Mouse (Mus musculus) urinary bladder, postnatal 25 days (tissue): ENCODE data around the gene Cdx2.

Source experiments
- DNase-seq: peaks from one replicate; pipeline ENCODE4 v3.0.0; 2022; ENCODE audit warnings: low spot score

Cdx2 gene

DNA sequence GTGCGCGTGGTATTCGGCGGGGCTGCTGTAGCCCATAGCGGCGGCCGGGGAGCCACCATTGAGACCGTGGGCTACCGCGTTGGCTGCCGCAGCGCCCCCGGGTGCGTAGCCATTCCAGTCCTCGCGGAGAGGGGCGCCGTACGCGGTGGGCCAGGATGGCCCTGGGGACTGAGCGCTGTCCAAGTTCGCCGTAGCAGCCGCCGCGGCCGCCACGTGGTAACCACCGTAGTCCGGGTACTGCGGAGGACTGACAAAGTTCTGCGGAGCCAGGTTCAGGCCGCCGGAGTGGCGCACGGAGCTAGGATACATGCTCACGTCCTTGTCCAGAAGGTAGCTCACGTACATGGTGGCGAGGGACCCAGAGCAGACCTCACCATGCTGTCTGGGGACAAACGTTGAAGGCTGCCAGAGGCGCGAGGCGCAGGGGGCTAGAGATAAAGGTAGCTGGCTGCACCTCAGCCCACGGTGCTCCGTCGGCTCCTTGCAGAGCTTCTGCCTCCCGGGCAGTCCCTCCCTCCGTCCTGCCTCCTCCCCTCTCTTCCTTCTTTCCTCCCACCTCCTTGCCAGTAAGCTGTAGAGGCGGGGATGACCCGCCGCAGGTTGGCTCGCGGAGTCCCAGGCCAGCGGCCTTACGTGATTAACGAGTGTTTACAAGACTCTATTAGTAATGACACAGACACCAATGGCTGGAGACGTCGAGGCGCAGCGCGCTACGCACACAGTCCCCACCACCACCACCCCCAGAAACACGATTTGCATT, at the start of gene Cdx2:
Cdx2 (minus strand) TSS at position 633 of the 760 bp plus-strand sequence.
- no peak for DNase-seq

DNA sequence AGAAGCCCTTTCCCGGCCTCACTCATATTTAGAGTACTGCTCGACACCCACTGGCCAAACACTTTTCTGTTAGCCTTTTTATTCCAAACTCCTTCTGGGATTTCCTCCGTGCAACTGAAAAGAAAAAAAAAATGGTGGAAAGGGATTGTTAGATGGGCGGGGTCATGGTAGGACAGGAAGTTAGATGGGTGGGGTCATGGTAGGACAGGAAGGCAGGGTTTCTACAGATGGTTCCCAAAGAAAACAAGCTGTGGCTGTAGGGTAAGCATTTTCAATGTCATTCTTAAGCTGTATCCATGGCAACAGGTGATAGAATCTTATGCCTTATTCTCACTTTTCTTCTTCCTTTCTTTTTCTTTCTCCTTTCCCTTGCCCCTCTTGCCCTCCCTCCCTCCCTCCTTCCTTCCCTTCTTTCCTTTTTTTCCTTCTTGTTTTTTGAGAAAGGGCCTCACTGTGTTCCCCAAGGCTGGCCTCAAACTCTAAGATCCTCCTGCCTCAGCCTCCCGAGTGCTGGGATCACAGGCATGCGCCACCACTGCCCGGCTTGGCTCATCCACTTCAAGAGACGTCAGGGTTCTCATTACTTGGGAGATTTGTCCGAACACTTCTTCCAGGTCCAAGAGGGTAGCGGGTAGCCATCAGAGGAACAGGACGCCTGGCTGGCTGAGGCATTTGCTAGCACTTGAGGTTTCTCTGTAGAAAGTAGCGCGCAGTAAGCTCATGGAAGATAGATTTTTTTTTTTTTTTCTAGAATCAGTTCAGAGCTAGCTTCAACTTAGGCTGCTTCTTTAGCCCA, 49.4 kb upstream of the Cdx2 start:
- no peak for DNase-seq

DNA sequence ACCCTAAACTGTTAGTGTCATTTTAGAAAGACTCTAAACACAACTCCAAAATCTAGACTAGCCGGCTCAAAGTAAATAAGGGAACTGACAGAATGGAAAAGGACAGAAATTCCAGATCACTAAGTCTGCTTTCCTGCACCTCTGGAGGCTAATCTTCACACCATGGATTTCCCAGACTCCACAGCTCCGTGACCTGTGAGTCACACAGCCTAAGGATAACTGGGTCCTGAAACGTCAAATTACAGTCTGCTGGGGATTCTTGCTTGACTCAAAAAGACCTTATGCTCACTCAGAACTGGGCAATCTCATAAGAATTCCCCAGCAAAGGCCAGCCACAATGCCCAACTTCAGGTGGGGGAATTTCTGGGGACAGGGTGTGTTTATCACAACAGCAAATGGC, 48.7 kb upstream of the Cdx2 start:
- DNase-seq, result no peak

DNA sequence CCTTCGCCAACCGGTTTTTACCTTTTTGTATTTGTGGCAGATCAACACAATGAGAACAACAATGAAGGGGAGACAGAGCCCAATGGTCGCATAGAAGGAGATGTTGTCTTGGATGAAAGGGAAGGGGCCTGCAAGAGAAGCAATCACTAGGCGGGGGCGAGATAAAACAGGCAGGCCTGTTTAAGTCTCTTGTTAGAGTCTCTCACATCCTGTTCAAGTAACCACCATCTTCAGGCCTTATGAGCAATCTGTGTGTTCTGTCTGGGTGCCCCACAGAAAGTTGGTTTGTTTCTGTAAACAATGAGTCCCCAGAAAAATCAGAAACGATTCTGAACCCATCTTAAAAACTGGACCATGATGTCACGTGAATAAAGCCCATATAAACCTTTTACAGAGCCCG, 47.9 kb upstream of the Cdx2 start:
- DNase-seq, result no peak

DNA sequence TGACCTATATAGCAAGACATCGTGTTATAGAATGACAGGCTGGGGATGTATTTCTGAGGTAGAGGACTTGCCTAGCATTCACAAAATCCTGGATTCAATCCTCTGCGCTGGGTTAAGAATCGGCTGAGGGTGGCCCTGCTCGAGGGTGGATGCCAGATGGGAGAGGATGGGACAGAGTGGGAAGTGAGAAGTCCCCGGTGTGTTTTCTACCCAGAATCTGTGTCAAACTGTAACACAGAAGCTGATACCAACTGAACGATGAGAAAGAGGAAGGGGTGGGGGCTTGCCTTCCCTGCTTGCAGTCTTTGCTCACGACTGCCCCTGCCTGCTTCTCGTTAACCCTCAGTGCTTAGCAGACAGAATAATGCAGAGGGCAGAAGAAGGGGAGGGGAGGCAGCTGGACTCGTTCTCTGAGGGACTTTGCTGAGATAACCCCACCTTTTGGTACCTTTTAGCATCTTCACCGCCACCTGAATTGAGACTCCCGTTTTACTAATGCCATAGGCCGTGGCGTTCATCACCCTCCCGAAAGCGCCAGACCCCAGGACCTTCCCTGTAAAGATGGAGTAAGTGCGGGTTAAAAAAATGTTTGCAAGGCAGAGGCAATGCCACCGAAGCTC, 47.2 kb upstream of the Cdx2 start:
- no peak for DNase-seq

DNA sequence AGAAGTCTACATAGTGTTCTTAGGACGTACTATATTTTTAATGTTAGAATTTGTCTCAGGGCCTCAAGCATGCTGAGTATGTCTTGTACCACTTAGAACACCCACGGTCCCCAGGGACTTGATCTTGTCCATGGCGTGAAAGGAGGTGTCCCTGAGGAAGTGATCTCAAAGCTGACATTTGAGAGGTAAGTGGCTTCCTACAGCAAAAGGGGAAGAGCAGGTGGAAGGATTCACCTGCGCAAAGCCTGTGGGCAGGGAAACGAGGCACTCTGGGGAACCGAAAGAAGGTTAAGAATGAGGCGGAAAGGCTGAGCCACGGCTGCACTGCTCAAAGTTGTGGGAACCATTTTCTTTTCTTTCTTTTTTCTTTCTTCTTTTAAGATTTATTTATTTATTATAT, 44.9 kb upstream of the Cdx2 start:
- DNase-seq, result no peak

DNA sequence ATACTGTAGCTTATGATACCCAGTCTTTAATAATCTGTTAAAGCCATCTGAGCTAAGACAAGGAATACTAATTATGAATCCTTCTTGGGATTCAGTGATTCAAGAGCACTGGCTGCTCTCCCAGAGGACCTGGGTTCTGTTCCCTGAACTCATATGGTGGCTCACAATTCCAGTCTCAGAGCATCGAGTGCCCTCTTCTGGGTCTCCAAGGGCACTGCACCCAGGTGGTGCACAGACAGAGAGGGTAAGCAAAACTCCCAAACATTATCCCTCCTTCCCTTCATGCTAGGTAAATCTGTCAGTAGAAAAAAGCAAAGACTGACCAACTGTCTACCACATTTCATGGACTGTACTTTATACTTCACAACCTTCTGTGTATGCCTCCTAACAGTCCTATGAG, 38.9 kb upstream of the Cdx2 start:
- DNase-seq, result no peak

DNA sequence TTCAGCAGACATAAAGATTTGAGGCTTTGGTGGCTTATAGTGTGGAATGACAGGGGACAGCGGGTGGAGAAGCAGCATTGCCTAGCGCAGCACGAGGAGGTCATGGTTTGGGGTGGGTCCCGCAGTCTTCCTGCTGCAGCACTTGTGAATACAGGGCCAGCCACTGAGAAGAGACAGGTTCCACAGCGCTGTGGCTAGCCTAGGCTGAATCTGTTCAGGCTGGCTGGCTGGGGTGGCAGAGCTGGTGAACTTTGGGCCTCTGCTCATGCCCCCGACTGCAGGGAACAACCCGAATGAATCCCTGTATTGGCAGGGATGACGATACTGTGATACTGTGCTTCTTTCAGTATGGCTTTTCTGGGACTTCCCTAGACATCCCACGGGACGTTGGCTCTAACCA, 36.8 kb upstream of the Cdx2 start:
- no peak for DNase-seq

DNA sequence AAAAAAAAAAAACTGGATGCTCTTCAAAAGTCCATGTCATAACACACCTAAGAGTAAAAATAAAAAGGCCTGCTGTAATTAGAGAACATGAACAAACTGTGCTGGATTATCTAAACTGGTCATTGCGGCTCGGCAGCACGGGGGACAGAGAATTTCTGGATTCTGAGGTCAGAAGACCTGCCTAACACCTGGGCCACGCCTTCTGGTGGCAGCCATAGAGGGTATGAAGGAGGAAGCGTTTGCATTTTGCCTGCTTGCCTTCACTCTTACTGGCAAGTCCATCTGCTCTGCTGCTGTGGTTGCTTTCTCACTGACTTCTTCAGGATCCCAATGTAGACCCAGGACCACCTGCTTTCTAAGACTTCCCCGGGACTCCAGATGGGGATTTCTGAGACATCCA, 35.8 kb upstream of the Cdx2 start:
- no peak for DNase-seq

DNA sequence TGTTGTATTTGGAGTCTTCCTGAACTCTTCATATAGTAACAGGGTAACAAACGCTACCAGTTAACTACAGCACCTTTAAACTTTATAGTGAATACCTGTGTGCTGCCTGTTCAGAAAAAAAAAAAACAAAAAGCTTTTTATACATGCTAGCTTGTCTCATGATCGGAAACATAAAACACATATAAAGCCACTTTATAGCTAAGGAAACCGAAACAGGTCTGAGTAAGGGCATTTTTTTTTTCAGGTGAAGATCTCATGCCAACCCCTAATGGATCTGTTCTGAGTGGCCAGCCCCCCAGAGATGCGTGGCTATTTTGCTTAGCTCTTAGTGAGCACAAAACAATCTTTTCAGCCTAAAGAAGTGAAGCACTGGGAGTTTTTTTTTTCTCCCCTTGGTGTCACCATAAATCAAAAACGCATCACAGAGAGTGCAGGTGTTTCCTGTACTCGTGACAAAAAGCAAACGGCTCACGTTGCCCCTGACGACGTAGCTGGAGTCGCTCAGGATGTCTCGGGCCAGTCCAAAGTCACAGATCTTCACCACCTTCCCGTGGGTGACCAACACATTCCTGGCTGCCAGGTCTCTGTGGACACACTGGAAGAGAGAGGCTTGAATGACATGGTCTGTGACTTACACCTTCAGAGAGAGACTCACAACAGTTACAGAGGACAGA, 33.8 kb upstream of the Cdx2 start:
- DNase-seq, result no peak

DNA sequence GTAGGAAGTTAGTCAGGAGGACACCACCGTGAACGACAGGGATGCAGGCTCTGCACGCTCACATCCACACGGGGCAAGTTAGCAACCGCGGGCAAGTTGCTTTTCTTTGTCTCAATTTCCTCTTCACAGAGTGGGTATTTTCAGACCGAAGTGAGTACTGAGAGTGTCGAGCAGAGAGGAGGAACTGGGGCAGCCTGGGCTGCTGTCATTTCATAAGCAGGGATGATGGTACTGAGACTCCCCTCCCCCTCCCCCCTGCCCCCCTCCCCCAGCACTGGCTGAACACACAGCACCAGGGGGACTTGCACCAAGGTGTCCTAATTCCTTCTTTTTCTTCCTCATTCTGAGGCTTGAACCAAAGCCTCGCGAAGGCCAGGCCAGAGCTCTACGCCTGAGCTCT, 32.5 kb upstream of the Cdx2 start:
- DNase-seq, result no peak

DNA sequence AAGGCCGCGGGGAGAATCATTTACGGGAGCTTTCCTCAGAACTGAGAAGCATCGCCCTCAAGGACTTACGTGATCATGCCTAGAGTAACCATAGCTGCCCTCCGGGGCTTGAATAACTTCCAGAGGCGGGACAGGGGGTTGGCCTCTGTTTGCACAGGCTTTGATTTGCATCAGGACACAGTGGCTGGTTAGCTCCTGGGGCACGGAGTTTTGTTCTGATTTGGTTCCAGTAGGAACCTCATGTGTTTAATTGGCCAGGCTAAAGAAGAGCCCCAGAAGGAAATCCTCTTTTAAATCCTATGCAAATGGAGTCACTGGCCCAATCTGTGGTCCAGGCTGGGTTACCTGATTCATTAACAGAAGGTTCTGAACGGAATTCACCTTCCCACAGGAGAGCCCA, 31.9 kb upstream of the Cdx2 start:
- DNase-seq, result no peak

DNA sequence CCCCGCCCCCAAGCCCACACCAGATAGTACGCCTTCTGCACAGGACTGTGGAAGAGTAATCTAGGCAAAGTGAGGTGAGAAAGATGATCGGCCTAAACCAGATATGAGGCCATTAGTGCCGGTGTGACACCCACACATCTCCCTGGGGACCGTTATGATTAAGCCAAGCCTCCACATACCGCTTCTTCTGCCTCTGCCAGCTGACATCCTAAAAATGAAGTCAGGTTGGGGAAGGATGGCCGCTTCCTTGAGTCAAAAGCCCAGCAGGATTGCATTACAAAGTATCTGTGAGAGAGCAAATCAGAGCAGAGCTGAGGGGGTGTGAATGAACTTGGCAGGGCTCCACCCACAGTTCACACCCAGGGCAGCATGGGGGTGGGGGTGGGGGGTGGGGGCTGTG, 25.6 kb upstream of the Cdx2 start:
- no peak for DNase-seq

DNA sequence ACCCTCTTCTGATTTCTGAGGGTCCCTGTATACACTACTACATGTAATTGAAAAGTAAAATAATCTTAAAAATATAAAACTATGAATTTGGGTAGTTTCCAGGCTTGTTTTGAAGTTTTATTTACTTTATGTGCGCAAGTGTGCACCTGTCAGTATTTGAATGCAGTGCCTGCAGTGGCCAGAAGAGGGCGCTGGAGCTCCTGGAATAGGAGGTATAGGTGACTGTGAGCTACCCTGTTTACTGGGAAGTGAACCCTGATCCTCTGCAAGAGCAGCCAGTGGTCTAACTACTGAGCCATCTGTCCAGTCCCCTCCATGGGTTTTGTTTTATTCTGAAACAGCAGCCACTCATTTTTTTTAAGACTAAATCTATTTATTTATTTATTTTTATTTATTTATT, 24.5 kb upstream of the Cdx2 start:
- DNase-seq, result no peak

DNA sequence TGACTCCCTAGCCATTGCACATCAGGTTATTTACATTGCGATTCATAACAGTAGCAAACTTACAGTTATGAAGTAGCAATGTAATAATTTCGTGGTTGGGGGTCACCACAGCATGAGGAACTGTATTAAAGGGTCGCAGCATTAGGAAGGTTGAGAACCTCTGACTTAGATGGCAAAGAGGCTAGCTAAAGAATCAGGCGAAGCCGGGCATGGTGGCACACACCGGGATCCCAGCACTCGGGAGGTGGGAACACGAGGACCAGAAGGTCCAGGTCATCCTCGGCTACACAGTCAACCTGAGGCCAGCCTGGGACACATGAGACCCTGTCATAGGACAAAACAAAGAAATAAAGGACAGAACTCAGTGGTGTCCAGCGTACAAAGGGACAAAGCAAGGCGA, 22.9 kb upstream of the Cdx2 start:
- no peak for DNase-seq

DNA sequence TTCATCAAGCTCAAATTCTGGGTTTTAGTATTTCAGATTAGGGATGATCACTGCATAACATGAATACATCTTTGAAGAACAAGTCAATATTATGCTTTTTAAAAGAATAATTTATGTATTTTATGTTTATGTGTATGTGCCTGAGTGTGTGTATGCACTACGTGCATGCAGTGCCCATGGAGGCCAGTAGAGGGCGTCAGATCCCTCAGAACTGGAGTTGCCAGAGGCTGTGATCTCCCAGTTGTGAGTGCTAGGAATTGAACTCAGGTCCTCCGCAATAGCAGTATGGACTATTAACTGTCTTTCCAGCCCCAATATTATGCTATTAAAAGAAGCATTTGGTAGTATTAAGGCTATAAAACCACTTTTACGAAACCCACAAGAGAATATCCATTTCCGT, 20.6 kb upstream of the Cdx2 start:
- DNase-seq, result no peak

DNA sequence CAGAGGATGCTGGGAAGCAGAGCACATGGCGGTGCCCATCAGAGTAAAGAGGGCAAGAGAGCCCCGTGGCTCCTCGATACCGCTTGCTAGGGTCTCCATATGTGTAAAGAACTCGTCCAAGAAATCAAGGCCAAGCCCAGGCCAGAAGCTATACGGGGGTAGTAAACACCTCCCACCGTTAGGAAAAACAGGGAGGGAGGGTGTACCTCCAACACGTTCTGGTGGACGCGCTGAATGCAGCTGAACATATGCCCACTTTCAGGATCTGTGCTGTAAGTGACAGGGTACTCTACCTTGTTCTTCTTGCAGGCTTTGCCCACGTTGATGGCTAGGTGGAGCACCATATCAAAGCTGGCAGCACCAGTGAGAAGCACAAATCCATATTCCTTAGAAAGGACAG, 18.9 kb upstream of the Cdx2 start:
- DNase-seq, result no peak

DNA sequence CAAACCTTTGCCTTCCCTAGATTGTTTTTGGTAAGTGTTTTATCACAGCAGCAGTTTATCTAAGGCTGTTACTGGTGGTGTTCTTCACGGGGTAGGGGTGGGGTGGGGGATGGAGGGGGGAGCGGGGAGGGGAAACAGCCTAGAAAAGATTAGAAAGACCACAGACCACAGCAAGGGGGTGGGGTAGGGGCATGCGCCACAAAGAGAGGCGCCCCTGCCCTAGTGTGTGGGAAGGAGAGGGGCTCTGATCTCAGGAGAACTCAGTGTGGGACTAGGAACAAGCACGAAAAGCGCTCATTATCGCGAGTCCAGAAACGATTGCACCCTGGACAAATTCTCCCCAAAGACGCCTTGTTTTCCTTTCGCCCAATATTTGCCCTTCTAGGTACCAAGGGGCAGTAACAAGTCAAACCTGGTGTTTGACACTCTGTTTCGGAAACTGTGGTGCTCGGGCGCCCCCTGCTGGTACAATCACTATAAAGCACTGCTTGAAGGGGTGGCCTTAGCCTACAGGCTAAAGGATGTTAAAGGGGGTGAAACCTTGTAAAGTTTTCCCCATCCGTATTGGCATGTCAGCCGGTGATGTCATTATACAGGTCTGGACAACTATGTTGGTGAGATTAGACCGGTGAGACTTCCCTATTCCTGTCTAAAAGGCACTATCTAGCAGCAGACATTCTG, 16.3 kb upstream of the Cdx2 start:
- DNase-seq, result peak; percentile 78

DNA sequence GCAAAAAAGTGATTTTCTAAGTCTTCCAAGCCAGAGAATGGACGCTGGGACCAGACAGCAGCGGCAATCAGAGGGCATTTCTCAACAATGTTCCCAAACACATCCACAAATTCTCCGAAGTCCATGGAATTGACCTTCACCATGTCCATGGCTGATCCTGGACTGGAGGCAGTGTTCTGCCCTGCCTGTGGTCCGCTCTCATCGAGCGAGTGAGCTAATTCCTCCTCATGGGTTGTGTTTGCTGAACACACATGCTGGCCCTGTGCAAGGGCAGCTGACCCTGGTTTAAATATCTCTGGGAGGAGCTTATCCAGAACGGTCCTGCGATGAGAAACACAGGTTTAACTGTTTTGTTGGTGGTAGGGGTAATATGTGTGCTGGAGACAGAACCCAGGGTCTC, 15.1 kb upstream of the Cdx2 start, which contains the start of gene Urad:
Urad (minus strand) TSS at position 258 of the 400 bp plus-strand sequence.
- no peak for DNase-seq

DNA sequence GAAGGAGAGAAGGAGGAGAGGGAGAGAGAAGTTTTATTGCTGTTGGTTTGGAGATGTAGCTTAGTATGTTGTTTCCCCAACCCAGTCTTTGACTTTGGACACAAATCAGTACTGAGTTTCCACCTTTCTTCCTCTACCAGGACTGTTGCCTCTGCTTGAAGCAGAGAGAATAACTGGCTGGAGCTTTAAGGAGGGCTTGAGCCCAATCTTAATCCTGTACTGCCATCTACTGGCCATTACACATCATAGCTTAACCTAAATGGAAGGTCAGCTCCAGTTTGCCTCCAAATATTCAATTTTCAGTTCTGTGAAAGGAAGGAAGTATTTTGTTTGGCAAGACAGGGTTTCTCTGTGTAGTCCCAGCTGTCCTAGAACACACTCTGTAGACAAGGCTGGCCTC, 12.6 kb upstream of the Cdx2 start:
- no peak for DNase-seq

DNA sequence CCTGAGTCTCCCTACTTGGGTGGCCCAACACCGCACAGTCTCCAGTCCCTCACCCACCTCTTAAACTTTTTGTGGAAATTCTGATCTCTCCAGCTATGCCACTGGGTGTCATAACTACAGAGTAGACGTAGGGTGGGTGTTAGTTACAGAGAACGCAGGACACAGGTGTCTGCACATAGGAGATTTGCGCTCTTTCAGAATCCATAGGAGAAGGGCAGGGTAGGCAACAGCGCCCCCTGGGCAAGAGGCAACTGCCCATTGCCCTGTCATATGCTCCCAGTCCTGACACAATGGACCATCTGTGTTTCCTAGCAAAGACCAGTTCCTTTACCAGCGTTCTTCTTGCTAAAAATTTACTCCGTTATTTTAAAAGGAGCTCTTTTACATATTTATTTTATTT, 10.9 kb upstream of the Cdx2 start:
- no peak for DNase-seq

DNA sequence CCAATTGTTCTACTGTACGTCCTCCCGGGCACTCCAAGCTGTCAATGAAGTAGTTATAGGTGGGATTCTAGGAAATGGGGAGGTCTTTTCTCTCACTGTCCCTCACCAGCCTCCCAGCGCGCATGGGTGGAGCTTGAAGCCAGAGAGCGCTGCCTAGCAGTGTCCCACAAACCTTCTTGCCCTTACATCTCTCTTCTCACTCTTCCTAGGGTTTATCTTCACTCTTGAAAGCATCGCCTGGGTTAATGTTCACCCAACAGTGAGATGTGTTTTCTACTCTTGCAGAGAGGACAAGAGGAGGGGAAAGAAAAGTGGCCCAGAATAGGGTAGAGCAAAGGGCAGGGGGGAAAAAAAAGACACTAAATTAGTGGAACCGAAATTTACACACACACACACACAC, 10.3 kb upstream of the Cdx2 start:
- no peak for DNase-seq
